Comparison of ENCODE assay signal across 8 mouse cellular contexts in the genomic region with DNA sequence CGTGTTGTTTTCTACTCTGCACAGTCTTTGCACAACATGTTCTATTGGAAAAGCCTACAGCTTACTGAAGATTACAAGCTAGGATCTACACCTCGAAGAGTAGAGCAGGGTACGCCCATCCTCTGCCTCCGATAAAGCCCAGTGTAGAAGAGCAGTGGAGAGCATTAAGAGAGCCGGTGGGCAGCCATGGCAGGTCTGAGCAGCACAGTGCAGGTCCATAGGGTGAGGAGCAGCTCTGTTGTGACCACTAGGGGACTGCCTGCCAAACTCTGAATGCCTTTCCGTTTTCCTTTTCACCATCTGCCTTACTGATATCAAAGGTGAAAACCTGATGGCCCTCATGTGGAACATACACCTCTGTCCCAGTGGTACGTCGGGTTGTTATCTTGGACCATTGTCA. TPM values are rescaled to one million over a fixed set of nuclear protein-coding genes. Genes with fewer than 3 reads are reported as not detected.
DNase-seq lines count a peak whose midpoint lies in the region; ATAC-seq and TF ChIP-seq lines count a peak whose summit lies in the region.

No protein-coding gene starts in this region.

- TF ChIP-seq CTCF in E14TG2a.4 (conservative IDR thresholded peaks at IDR 0.05; ENCODE audit: low read length) = 0 out of 2 replicates have a peak, but pooled peaks have one; percentile 6

- 0 out of 2 replicates have a peak overlapping the region, but pooled peaks have one; percentile 94 for H3K9ac ChIP-seq in embryonic facial prominence, embryonic 15.5 days
- H3K9ac ChIP-seq in kidney, embryonic 15.5 days = no peak overlapping the region
- H3K9ac ChIP-seq in midbrain, embryonic 15.5 days = peak overlapping the region; percentile 6; the same call in 1 of the 2 replicates

- peaks cover 33% of the 10 kb centered on the region for H3K36me3 ChIP-seq in E14TG2a.4 (ENCODE audit: insufficient read depth, low read length)
- 0 out of 2 replicates have a peak, but pooled peaks cover 4% of the 10 kb centered on the region for H3K36me3 ChIP-seq in embryonic facial prominence, embryonic 15.5 days
- peaks cover 12% of the 10 kb centered on the region for H3K36me3 ChIP-seq in kidney, embryonic 15.5 days
- 0 out of 2 replicates have a peak, but pooled peaks cover 2% of the 10 kb centered on the region for H3K36me3 ChIP-seq in midbrain, embryonic 15.5 days (replicated peaks)

- no peaks in the 10 kb centered on the region for H3K27me3 ChIP-seq in E14TG2a.4 (ENCODE audit: insufficient read depth, low read length)
- H3K27me3 ChIP-seq in embryonic facial prominence, embryonic 15.5 days = no peaks in the 10 kb centered on the region
- no peaks in the 10 kb centered on the region for H3K27me3 ChIP-seq in kidney, embryonic 15.5 days
- H3K27me3 ChIP-seq in midbrain, embryonic 15.5 days (replicated peaks) = no peaks in the 10 kb centered on the region

- no peak overlapping the region for H3K27ac ChIP-seq in embryonic facial prominence, embryonic 15.5 days (replicated peaks)
- H3K27ac ChIP-seq in kidney, embryonic 15.5 days = no peak overlapping the region
- no peak overlapping the region for H3K27ac ChIP-seq in midbrain, embryonic 15.5 days

- no peaks in the 10 kb centered on the region for H3K9me3 ChIP-seq in E14TG2a.4 (ENCODE audit: low read length)
- H3K9me3 ChIP-seq in embryonic facial prominence, embryonic 15.5 days (replicated peaks) = no peaks in the 10 kb centered on the region
- H3K9me3 ChIP-seq in kidney, embryonic 15.5 days (replicated peaks) = no peaks in the 10 kb centered on the region
- no peaks in the 10 kb centered on the region for H3K9me3 ChIP-seq in midbrain, embryonic 15.5 days

- no peak for ATAC-seq in cerebellum, adult (ENCODE audit: insufficient number of reproducible peaks, low FRiP score, low TSS enrichment)
- ATAC-seq in embryonic facial prominence, embryonic 15.5 days (ENCODE audit: insufficient number of reproducible peaks, low FRiP score, low TSS enrichment, low read depth) = no peak
- no peak; the same call in 1 of the 2 replicates for ATAC-seq in kidney, embryonic 15.5 days (replicated peaks; ENCODE audit: low FRiP score)
- no peak for ATAC-seq in midbrain, embryonic 15.5 days (replicated peaks)

- H3K4me2 ChIP-seq in embryonic facial prominence, embryonic 15.5 days (replicated peaks) = peak overlapping the region; percentile 66; the same call in 1 of the 2 replicates
- H3K4me2 ChIP-seq in kidney, embryonic 15.5 days = peak overlapping the region; percentile 74
- H3K4me2 ChIP-seq in midbrain, embryonic 15.5 days = peak overlapping the region; percentile 89; the same call in 1 of the 2 replicates

- 63% methylated on average over 8 of the region's 8 CpGs for WGBS in embryonic facial prominence, embryonic 15.5 days
- WGBS in kidney, embryonic 15.5 days = 59% methylated on average over 8 of the region's 8 CpGs
- 68% methylated on average over 8 of the region's 8 CpGs for WGBS in midbrain, embryonic 15.5 days

- peaks cover 37% of the 10 kb centered on the region for H3K4me1 ChIP-seq in E14TG2a.4 (replicated peaks; ENCODE audit: low read depth, low read length)
- peaks cover 38% of the 10 kb centered on the region for H3K4me1 ChIP-seq in embryonic facial prominence, embryonic 15.5 days
- peaks cover 23% of the 10 kb centered on the region for H3K4me1 ChIP-seq in kidney, embryonic 15.5 days
- H3K4me1 ChIP-seq in midbrain, embryonic 15.5 days = peaks cover 28% of the 10 kb centered on the region

- no peak overlapping the region for H3K4me3 ChIP-seq in E14TG2a.4 (replicated peaks; ENCODE audit: low read length)
- H3K4me3 ChIP-seq in embryonic facial prominence, embryonic 15.5 days (replicated peaks) = peak overlapping the region; percentile 95; the same call in 1 of the 2 replicates
- peak overlapping the region; percentile 99 for H3K4me3 ChIP-seq in kidney, embryonic 15.5 days (replicated peaks)
- no peak overlapping the region; the same call in 1 of the 2 replicates for H3K4me3 ChIP-seq in midbrain, embryonic 15.5 days

- peak; percentile 21 to 27 for DNase-seq in cerebellum, postnatal 10 days
- no peak for DNase-seq in ovary, postnatal 14 days (ENCODE audit: low spot score)
- no peak for DNase-seq in right cerebral cortex, postnatal 36 days (ENCODE audit: low spot score in 2 of 2)

RNA-seq across cellular contexts. Expression of a gene that starts 1.8 kb away (rescaled TPM):
- polyA plus RNA-seq in embryonic facial prominence, embryonic 15.5 days (2015; fragmentation: Nextera tagmentation; extraction: Ambion mirVana) = 67.0 and 67.6 TPM in 2 replicates
- polyA plus RNA-seq in kidney, embryonic 15.5 days (2015; fragmentation: Nextera tagmentation; extraction: Ambion mirVana) = 72.6 and 77.9 TPM in 2 replicates
- polyA plus RNA-seq in midbrain, embryonic 15.5 days (2015; fragmentation: Nextera tagmentation; extraction: Ambion mirVana) = 58.5 and 60.4 TPM in 2 replicates

RNA-seq across cellular contexts. Expression of a gene that starts 46.2 kb away (rescaled TPM):
- 12.7 and 14.0 TPM in 2 replicates for polyA plus RNA-seq in embryonic facial prominence, embryonic 15.5 days (2015; fragmentation: Nextera tagmentation; extraction: Ambion mirVana)
- polyA plus RNA-seq in kidney, embryonic 15.5 days (2015; fragmentation: Nextera tagmentation; extraction: Ambion mirVana) = 21.7 and 22.2 TPM in 2 replicates
- polyA plus RNA-seq in midbrain, embryonic 15.5 days (2015; fragmentation: Nextera tagmentation; extraction: Ambion mirVana) = 12.6 and 12.7 TPM in 2 replicates

Comparison
In these comparisons a context has a peak if more than half of its experiments do, and no peak if none do; other contexts are left out.
1. DNase-seq: peak in cerebellum, postnatal 10 days (2 of 2); none in ovary, postnatal 14 days (single experiment) and right cerebral cortex, postnatal 36 days (0 of 2).
2. H3K4me3 ChIP-seq: peak in embryonic facial prominence, embryonic 15.5 days (single experiment) and kidney, embryonic 15.5 days (single experiment); none in E14TG2a.4 (single experiment) and midbrain, embryonic 15.5 days (single experiment).
3. Peak in every context shown above with its lines, with median percentiles within 50 percentile points of each other: H3K4me2 ChIP-seq.